Mouse (Mus musculus): ENCODE measurements around the gene Sh3glb2.

Gene Sh3glb2

GRCm38 (mm10) chr2:30336174-30336915 lies 22.8 kb downstream of the Sh3glb2 start:
- no peak for DNase-seq

GRCm38 (mm10) chr2:30335324-30335723 lies 23.8 kb downstream of the Sh3glb2 start:
- no peak for DNase-seq

- DNase-seq, result no peak
Measured at GRCm38 (mm10) chr2:30328791-30329190, 30.3 kb downstream of the Sh3glb2 start.

GRCm38 (mm10) chr2:30327276-30327675 lies 31.9 kb downstream of the Sh3glb2 start:
- no peak for DNase-seq

- DNase-seq, result no peak
Measured at GRCm38 (mm10) chr2:30325296-30325695, 33.8 kb downstream of the Sh3glb2 start.

GRCm38 (mm10) chr2:30323111-30323510 lies 36.0 kb downstream of the Sh3glb2 start:
- DNase-seq, result no peak

GRCm38 (mm10) chr2:30319260-30319659 lies 39.9 kb downstream of the Sh3glb2 start:
- DNase-seq, result no peak

- no peak for DNase-seq
Measured at GRCm38 (mm10) chr2:30316955-30317354, 42.2 kb downstream of the Sh3glb2 start.

GRCm38 (mm10) chr2:30316136-30316535 lies 43.0 kb downstream of the Sh3glb2 start:
- DNase-seq, result no peak

GRCm38 (mm10) chr2:30311481-30311880 lies 47.7 kb downstream of the Sh3glb2 start:
- no peak for DNase-seq

GRCm38 (mm10) chr2:30309351-30309750 lies 49.8 kb downstream of the Sh3glb2 start:
- DNase-seq, result no peak

GRCm38 (mm10) chr2:30306087-30306486 lies 53.0 kb downstream of the Sh3glb2 start:
- DNase-seq, result no peak

- DNase-seq, result no peak
Measured at GRCm38 (mm10) chr2:30299966-30300365, 59.2 kb downstream of the Sh3glb2 start.

- no peak for DNase-seq
Measured at GRCm38 (mm10) chr2:30299525-30299924, 59.6 kb downstream of the Sh3glb2 start.

Data from lung, postnatal 4 days (tissue).